Mouse (Mus musculus): ENCODE results near the gene Gm10799. TPM values are rescaled to one million over a fixed set of nuclear protein-coding genes. Genes with fewer than 3 reads are reported as not detected.

Gm10799 gene
- polyA plus RNA-seq (2012) = not detected in 2 replicates

GRCm38 (mm10) chr2:104068450-104068849 lies at the start of gene Gm10799:
Gm10799 (minus strand) TSS chr2:104068550.

GRCm38 (mm10) chr2:104095741-104096213 lies 27.4 kb upstream of the Gm10799 start, which contains the start of gene Cd59a:
Cd59a (plus strand) TSS chr2:104095801.

GRCm38 (mm10) chr2:104069704-104070185 lies 1.4 kb upstream of the Gm10799 start, which contains the start of gene Cd59b:
Cd59b (plus strand) TSS chr2:104069849.

GRCm38 (mm10) chr2:104065526-104065925 lies 2.8 kb downstream of the Gm10799 start, which contains the start of gene Gm10912:
Gm10912 (plus strand) TSS chr2:104065826.

GRCm38 (mm10) chr2:104028139-104028723 lies 40.1 kb downstream of the Gm10799 start, which contains the start of gene 4931422A03Rik:
4931422A03Rik (minus strand) TSS chr2:104028361.

GRCm38 (mm10) chr2:104027458-104028138 lies 40.8 kb downstream of the Gm10799 start, which contains the start of gene Fbxo3:
Fbxo3 (plus strand) TSS chr2:104027721.

Other genes with a start within 250 kb of the Gm10799 start
- gene Lmo2, start 110.6 kb downstream of the Gm10799 start, polyA plus RNA-seq (2012) = 408 and 487 TPM in 2 replicates
- 5.2 and 5.4 TPM in 2 replicates for gene Fbxo3, start 40.8 kb downstream of the Gm10799 start, polyA plus RNA-seq (2012)
- gene 4931422A03Rik, start 40.2 kb downstream of the Gm10799 start, polyA plus RNA-seq (2012) = 0.21 and 0.22 TPM in 2 replicates
- not detected in 2 replicates for gene Gm10912, start 2.7 kb downstream of the Gm10799 start, polyA plus RNA-seq (2012)
- gene Cd59b, start 1.3 kb upstream of the Gm10799 start, polyA plus RNA-seq (2012) = not detected in 2 replicates
- gene Cd59a, start 27.3 kb upstream of the Gm10799 start, polyA plus RNA-seq (2012) = 0.88 and 1.4 TPM in 2 replicates
- 0.68 TPM in 1 of 2 replicates, not detected in the other for gene A930018P22Rik, start 54.2 kb upstream of the Gm10799 start, polyA plus RNA-seq (2012)

Data from megakaryocyte-erythroid progenitor cell, adult 5 weeks (primary cell).